Mouse (Mus musculus): ENCODE results near the gene Wdr92. TPM values are rescaled to one million over a fixed set of nuclear protein-coding genes. Genes with fewer than 3 reads are reported as not detected.

Gene Wdr92
- polyA plus RNA-seq (2014; fragmentation: Illumina TruSeq; extraction: RNeasy Lipid Tissue Mini Kit (QIAGEN cat#74804); ENCODE audit: low read depth, low replicate concordance), result 19.5 TPM

DNA sequence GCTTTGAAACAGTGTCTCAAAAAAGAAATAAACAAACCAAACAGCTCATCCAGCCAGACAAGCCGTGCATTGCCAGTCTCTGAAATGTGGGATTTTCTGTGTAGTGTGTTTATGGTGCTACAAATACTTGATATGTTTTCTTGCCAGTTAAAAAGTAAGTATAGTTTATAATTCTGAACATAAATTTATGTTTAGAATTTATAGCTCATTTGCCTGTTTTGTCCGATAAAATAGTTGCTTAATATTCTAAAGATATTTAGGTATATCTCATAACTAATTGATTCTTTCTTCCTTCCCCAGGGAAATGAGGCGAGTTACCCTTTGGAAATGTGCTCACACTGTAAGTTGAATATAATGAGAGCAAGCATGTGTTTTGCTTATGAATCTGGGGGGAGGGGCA, at the start of gene Wdr92:
Gene Wdr92 (plus strand): TSS at position 301 of the 400 bp plus-strand sequence.

GRCm38 (mm10) chr11:17158858-17159737, 22.8 kb upstream of the Wdr92 start, which contains the start of gene Ppp3r1:
TSS of gene Ppp3r1 (plus strand) at chr11:17159263.

DNA sequence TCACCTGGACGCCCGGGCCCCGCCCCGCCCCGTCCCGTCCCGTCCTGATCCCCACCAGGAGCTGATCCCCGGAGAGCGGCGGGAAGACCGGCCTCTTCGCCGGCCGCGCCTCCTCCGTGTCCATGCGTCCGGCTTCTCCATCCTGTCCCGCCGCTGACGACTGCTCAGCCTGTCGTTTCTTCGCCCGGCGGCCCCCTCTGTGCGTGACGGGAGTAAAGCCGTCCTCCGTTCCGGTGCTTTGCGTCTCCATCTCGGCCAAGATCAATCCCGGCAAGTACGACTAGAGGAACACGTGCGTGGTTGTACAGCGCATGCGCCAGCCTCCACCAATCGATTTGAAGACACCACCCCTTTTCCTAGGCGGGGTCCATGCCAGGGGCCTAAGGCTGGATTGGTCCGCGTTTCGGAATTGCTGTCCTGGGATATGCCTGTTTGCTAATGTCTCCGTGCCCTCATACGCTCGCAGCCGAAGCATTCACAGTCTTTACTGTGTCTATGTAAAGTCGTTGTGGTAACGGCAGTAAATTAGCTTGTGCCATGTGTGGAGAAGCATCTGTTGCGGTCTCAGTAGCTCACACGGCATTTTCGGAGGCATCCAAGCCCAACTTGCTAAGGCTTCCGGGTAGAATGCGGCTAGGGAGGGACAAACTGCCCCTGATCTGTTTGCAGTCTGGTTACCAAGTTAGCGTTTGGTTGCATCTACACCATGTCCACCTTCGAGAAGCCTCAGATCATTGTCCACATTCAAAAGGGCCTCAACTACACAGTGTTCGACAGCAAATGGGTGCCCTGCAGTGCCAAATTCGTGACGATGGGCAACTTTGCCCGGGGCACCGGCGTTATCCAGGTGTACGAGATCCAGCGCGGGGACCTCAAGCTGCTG, 29.6 kb downstream of the Wdr92 start, which contains the start of gene Pno1:
Gene Pno1 (minus strand): TSS at position 311 of the 883 bp plus-strand sequence.

GRCm38 (mm10) chr11:17257443-17257842, 75.5 kb downstream of the Wdr92 start, which contains the start of gene C1d:
TSS of gene C1d (plus strand) at chr11:17257579.

Other genes with a start within 250 kb of the Wdr92 start
- gene Fbxo48, start 230.7 kb upstream of the Wdr92 start, polyA plus RNA-seq (2014; fragmentation: Illumina TruSeq; extraction: RNeasy Lipid Tissue Mini Kit (QIAGEN cat#74804); ENCODE audit: low read depth, low replicate concordance), result 5.2 TPM
- gene Cnrip1, start 130.5 kb upstream of the Wdr92 start, polyA plus RNA-seq (2014; fragmentation: Illumina TruSeq; extraction: RNeasy Lipid Tissue Mini Kit (QIAGEN cat#74804); ENCODE audit: low read depth, low replicate concordance), result 0.81 TPM
- gene Plek, start 129.7 kb upstream of the Wdr92 start, polyA plus RNA-seq (2014; fragmentation: Illumina TruSeq; extraction: RNeasy Lipid Tissue Mini Kit (QIAGEN cat#74804); ENCODE audit: low read depth, low replicate concordance), result 1.2 TPM
- 68.7 TPM for gene Ppp3r1, start 22.8 kb upstream of the Wdr92 start, polyA plus RNA-seq (2014; fragmentation: Illumina TruSeq; extraction: RNeasy Lipid Tissue Mini Kit (QIAGEN cat#74804); ENCODE audit: low read depth, low replicate concordance)
- 56.8 TPM for gene Pno1, start 29.5 kb downstream of the Wdr92 start, polyA plus RNA-seq (2014; fragmentation: Illumina TruSeq; extraction: RNeasy Lipid Tissue Mini Kit (QIAGEN cat#74804); ENCODE audit: low read depth, low replicate concordance)
- 35.8 TPM for gene C1d, start 75.5 kb downstream of the Wdr92 start, polyA plus RNA-seq (2014; fragmentation: Illumina TruSeq; extraction: RNeasy Lipid Tissue Mini Kit (QIAGEN cat#74804); ENCODE audit: low read depth, low replicate concordance)

All from testis, adult 10 weeks (tissue).